Mouse (Mus musculus) E14TG2a.4 (cell line): ENCODE measurements around the gene Gnb1l.

Source experiments
- H3K27me3 ChIP-seq: 2 replicates; pipeline ENCODE4 v1.6.1; 2014; ENCODE audit warnings: low read length, control low read depth; ENCODE audit not compliant: insufficient read depth
- H3K36me3 ChIP-seq: 2 replicates; pipeline ENCODE4 v1.6.1; 2014; ENCODE audit warnings: low read length, control low read depth; ENCODE audit not compliant: insufficient read depth
- H3K4me1 ChIP-seq: replicated peaks from 2 replicates; pipeline ENCODE4 v1.6.1; 2014; ENCODE audit warnings: low read depth, low read length, control low read depth
- H3K4me3 ChIP-seq: replicated peaks from 2 replicates; pipeline ENCODE4 v1.5.1; 2014; ENCODE audit warnings: mild to moderate bottlenecking, low read length
- H3K9me3 ChIP-seq: 2 replicates; pipeline ENCODE4 v1.6.1; 2014; ENCODE audit warnings: low read length, control low read depth
- CTCF ChIP-seq: conservative IDR thresholded peaks from 2 replicates; pipeline ENCODE4 v1.5.1; 2014; ENCODE audit warnings: low read length
- NANOG ChIP-seq: IDR thresholded peaks from 2 replicates; pipeline ENCODE4 v1.6.1; 2014; ENCODE audit warnings: borderline replicate concordance, low read length, mixed read lengths
- POU5F1 ChIP-seq: IDR thresholded peaks from 2 replicates; pipeline ENCODE4 v1.6.1; 2014; ENCODE audit warnings: low read length, borderline replicate concordance

Gene Gnb1l

GRCm38 (mm10) chr16:18459955-18460370 lies 38.5 kb upstream of the Gnb1l start:
- Histone ChIP-seq H3K36me3 (no peaks in the 10 kb centered on the region), H3K27me3 (peaks cover 29% of the 10 kb centered on the region), H3K9me3 (no peaks in the 10 kb centered on the region), H3K4me3 (peak overlapping the region; percentile 56), H3K4me1 (peaks cover 60% of the 10 kb centered on the region)
- TF ChIP-seq NANOG = peak; percentile 92
- TF ChIP-seq POU5F1 = no peak
- no peak for TF ChIP-seq CTCF

- Histone ChIP-seq H3K27me3 (peaks cover 22% of the 10 kb centered on the region), H3K4me3 (0 out of 2 replicates have a peak overlapping the region, but pooled peaks have one; percentile 56), H3K36me3 (no peaks in the 10 kb centered on the region), H3K4me1 (peaks cover 60% of the 10 kb centered on the region), H3K9me3 (no peaks in the 10 kb centered on the region)
- TF ChIP-seq POU5F1 (no peak), NANOG (no peak), CTCF (no peak)
Observed at GRCm38 (mm10) chr16:18460826-18461225, 37.7 kb upstream of the Gnb1l start.

GRCm38 (mm10) chr16:18462031-18462430 lies 36.5 kb upstream of the Gnb1l start:
- no peak overlapping the region for H3K4me3 ChIP-seq
- no peaks in the 10 kb centered on the region for H3K9me3 ChIP-seq
- peaks cover 60% of the 10 kb centered on the region for H3K4me1 ChIP-seq
- TF ChIP-seq POU5F1 = no peak
- no peaks in the 10 kb centered on the region for H3K36me3 ChIP-seq
- peaks cover 17% of the 10 kb centered on the region for H3K27me3 ChIP-seq

GRCm38 (mm10) chr16:18462598-18462997 lies 35.9 kb upstream of the Gnb1l start:
- Histone ChIP-seq H3K27me3 (peaks cover 15% of the 10 kb centered on the region), H3K36me3 (no peaks in the 10 kb centered on the region), H3K4me1 (peaks cover 60% of the 10 kb centered on the region), H3K9me3 (no peaks in the 10 kb centered on the region), H3K4me3 (no peak overlapping the region)
- TF ChIP-seq CTCF = no peak

GRCm38 (mm10) chr16:18464271-18464670 lies 34.2 kb upstream of the Gnb1l start:
- Histone ChIP-seq H3K4me1 (peaks cover 48% of the 10 kb centered on the region), H3K4me3 (no peak overlapping the region), H3K9me3 (no peaks in the 10 kb centered on the region), H3K27me3 (peaks cover 7% of the 10 kb centered on the region; the same call in 1 of the 2 replicates), H3K36me3 (no peaks in the 10 kb centered on the region)
- no peak for TF ChIP-seq POU5F1
- no peak for TF ChIP-seq NANOG
- TF ChIP-seq CTCF = no peak

- no peaks in the 10 kb centered on the region for H3K9me3 ChIP-seq
- no peaks in the 10 kb centered on the region for H3K36me3 ChIP-seq
- H3K4me3 ChIP-seq = no peak overlapping the region
- no peaks in the 10 kb centered on the region for H3K27me3 ChIP-seq
- H3K4me1 ChIP-seq = peaks cover 28% of the 10 kb centered on the region
- no peak for TF ChIP-seq NANOG
- no peak for TF ChIP-seq POU5F1
- TF ChIP-seq CTCF = no peak; the same call in 1 of the 2 replicates
Observed at GRCm38 (mm10) chr16:18470829-18471228, 27.7 kb upstream of the Gnb1l start.

- no peaks in the 10 kb centered on the region for H3K36me3 ChIP-seq
- TF ChIP-seq CTCF (no peak), NANOG (no peak), POU5F1 (no peak)
Observed at GRCm38 (mm10) chr16:18471381-18471955, 27.0 kb upstream of the Gnb1l start.

GRCm38 (mm10) chr16:18471976-18472375 lies 26.5 kb upstream of the Gnb1l start:
- no peaks in the 10 kb centered on the region for H3K36me3 ChIP-seq
- H3K4me1 ChIP-seq = peaks cover 28% of the 10 kb centered on the region
- no peaks in the 10 kb centered on the region for H3K27me3 ChIP-seq
- TF ChIP-seq POU5F1 (no peak), NANOG (no peak), CTCF (no peak)
- H3K4me3 ChIP-seq = no peak overlapping the region
- H3K9me3 ChIP-seq = no peaks in the 10 kb centered on the region

More at GRCm38 (mm10) chr16:18471381-18471955, 27.0 kb upstream of the Gnb1l start:
- peaks cover 28% of the 10 kb centered on the region for H3K4me1 ChIP-seq
- H3K4me3 ChIP-seq = no peak overlapping the region
- no peaks in the 10 kb centered on the region for H3K27me3 ChIP-seq
- no peaks in the 10 kb centered on the region for H3K9me3 ChIP-seq

- TF ChIP-seq CTCF (no peak), NANOG (no peak), POU5F1 (no peak)
- Histone ChIP-seq H3K9me3 (no peaks in the 10 kb centered on the region), H3K36me3 (no peaks in the 10 kb centered on the region), H3K4me3 (no peak overlapping the region), H3K27me3 (peaks cover 2% of the 10 kb centered on the region; the same call in 1 of the 2 replicates), H3K4me1 (peaks cover 28% of the 10 kb centered on the region)
Observed at GRCm38 (mm10) chr16:18472416-18472815, 26.1 kb upstream of the Gnb1l start.

GRCm38 (mm10) chr16:18472976-18473375 lies 25.5 kb upstream of the Gnb1l start:
- Histone ChIP-seq H3K9me3 (no peaks in the 10 kb centered on the region), H3K4me1 (peaks cover 28% of the 10 kb centered on the region), H3K27me3 (peaks cover 5% of the 10 kb centered on the region; the same call in 1 of the 2 replicates), H3K36me3 (no peaks in the 10 kb centered on the region), H3K4me3 (no peak overlapping the region)
- TF ChIP-seq CTCF (no peak), POU5F1 (no peak), NANOG (no peak)
